Mouse (Mus musculus) common myeloid progenitor, adult 5-6 weeks (primary cell): ENCODE data around the gene Rdh5. TPM values are rescaled to one million over a fixed set of nuclear protein-coding genes. Genes with fewer than 3 reads are reported as not detected.

Experiments
- ATAC-seq: replicated peaks from 2 replicates; pipeline ENCODE4 v1.8.0; 2016; ENCODE audit warnings: low read depth, mild to moderate bottlenecking, moderate TSS enrichment, inconsistent platforms; ENCODE audit not compliant: poor library complexity, severe bottlenecking
- total RNA-seq: library from RNA; stranded (forward); fragments of 200-1000, 187-1606 nt; gene quantifications from 2 replicates; pipeline ENCODE4 v1.2.3, GENCODE M21; 2017

Gene Rdh5
- total RNA-seq, 1 experiment from 2014 or later: 2.7 TPM

GRCm38 (mm10) chr10:128882067-128882466 is 40.6 kb downstream of the Rdh5 start:
- ATAC-seq: no peak

- ATAC-seq: no peak
Measured at GRCm38 (mm10) chr10:128878811-128879210, 43.9 kb downstream of the Rdh5 start.

- ATAC-seq: no peak
Measured at GRCm38 (mm10) chr10:128878291-128878690, 44.4 kb downstream of the Rdh5 start.

DNA sequence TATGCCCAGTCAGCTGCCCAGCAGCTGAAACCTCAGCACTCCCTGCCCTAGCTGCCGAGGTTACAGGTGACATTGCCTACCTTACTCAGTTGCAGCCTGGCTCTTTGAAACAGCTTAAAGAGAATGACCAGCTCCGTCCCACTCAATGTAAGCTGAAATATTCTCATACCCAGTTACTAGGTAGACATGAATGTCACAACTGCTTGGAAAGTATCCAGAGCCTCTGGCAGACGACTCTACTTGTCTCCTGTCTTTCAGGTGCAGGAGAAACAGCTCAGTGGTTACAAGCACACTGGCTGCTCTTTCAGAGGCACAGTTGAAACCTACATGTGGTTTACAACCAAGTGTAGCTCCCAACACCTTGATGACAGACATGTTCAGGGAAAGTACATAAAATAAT is 52.3 kb downstream of the Rdh5 start:
- no peak for ATAC-seq

DNA sequence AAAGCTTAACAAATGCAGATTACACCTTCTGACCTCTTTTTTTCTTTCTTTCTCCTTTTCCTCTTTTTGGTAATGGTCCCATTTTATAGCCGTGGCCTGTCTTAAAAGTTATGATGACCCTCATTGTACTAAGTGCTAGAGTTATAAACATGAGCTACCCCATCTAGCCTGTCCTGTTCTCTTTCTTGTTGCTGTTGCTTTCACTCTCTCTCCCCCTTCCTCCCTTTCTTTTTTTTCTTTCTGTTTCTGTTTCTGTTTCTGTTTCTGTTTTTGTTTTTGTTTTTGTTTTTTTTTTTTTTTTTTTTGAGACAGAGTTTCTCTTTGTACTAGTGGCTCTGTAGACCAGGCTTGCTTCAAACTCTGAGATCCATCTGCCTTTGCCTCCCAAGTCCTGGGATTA is 56.2 kb downstream of the Rdh5 start:
- no peak for ATAC-seq

DNA sequence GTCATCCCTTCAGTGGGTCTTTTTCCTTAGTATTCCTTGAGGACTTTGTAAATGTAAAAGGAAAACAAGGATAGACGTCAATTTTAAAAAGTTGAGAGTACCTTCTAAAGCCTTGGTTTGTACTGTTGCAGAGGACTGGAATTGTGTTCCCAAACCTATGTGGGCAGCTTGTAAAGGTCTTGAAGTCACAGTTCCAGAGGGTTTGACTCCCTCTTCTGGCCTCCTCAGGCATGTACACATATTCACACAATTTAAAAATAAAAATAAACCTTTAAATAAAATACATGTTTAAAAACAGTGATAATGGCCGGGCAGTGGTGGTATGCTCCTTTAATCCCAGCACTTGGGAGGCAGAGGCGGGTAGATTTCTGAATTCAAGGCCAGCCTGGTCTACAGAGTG is 56.6 kb downstream of the Rdh5 start:
- 0 out of 2 replicates have a peak, but pooled peaks have one; percentile 54 for ATAC-seq

Other genes with a start within 250 kb of the Rdh5 start
- 4.6 and 5.2 TPM in 2 replicates for gene Suox, start 248.8 kb downstream of the Rdh5 start, total RNA-seq
- gene Rab5b, start 226.6 kb downstream of the Rdh5 start, total RNA-seq: 24.5 and 29.0 TPM in 2 replicates
- gene Pmel, start 218.7 kb downstream of the Rdh5 start, total RNA-seq: not detected in 2 replicates
- gene Cdk2, start 217.9 kb downstream of the Rdh5 start, total RNA-seq: 50.2 and 69.2 TPM in 2 replicates
- gene Dgka, start 178.0 kb downstream of the Rdh5 start, total RNA-seq: 5.3 and 8.4 TPM in 2 replicates
- gene Pym1, start 175.0 kb downstream of the Rdh5 start, total RNA-seq: 37.9 and 50.1 TPM in 2 replicates
- 1.9 and 3.0 TPM in 2 replicates for gene Mmp19, start 132.0 kb downstream of the Rdh5 start, total RNA-seq
- gene Dnajc14, start 118.8 kb downstream of the Rdh5 start, total RNA-seq: 29.7 and 34.6 TPM in 2 replicates
- gene Tmem198b, start 118.5 kb downstream of the Rdh5 start, total RNA-seq: 3.2 and 3.7 TPM in 2 replicates
- 212 and 320 TPM in 2 replicates for gene Sarnp, start 105.6 kb downstream of the Rdh5 start, total RNA-seq
- gene Ormdl2, start 101.2 kb downstream of the Rdh5 start, total RNA-seq: 86.6 and 90.4 TPM in 2 replicates
- gene Gdf11, start 31.2 kb downstream of the Rdh5 start, total RNA-seq: 0.39 TPM in 1 of 2 replicates, not detected in the other
- gene Cd63, start 21.9 kb downstream of the Rdh5 start, total RNA-seq: 38.5 and 39.6 TPM in 2 replicates
- gene Bloc1s1, start 1.1 kb upstream of the Rdh5 start, total RNA-seq: 95.3 and 109 TPM in 2 replicates
- gene Itga7, start 10.9 kb upstream of the Rdh5 start, total RNA-seq: not detected in 2 replicates
- gene Mettl7b, start 38.1 kb upstream of the Rdh5 start, total RNA-seq: not detected in 2 replicates
- not detected in 2 replicates for gene Olfr9, start 66.5 kb upstream of the Rdh5 start, total RNA-seq
- not detected in 2 replicates for gene Olfr763, start 87.9 kb upstream of the Rdh5 start, total RNA-seq
- gene Olfr764-ps1, start 117.0 kb upstream of the Rdh5 start, total RNA-seq: not detected in 2 replicates
- not detected in 2 replicates for gene Olfr765, start 127.1 kb upstream of the Rdh5 start, total RNA-seq
- not detected in 2 replicates for gene Olfr766-ps1, start 146.1 kb upstream of the Rdh5 start, total RNA-seq
- gene Olfr767, start 160.0 kb upstream of the Rdh5 start, total RNA-seq: not detected in 2 replicates
- gene Olfr768, start 176.5 kb upstream of the Rdh5 start, total RNA-seq: not detected in 2 replicates
- gene Olfr769, start 195.0 kb upstream of the Rdh5 start, total RNA-seq: not detected in 2 replicates
- not detected in 2 replicates for gene Olfr770, start 216.1 kb upstream of the Rdh5 start, total RNA-seq
- not detected in 2 replicates for gene Olfr771, start 241.9 kb upstream of the Rdh5 start, total RNA-seq